Mouse (Mus musculus): ENCODE results near the gene Cdc6. TPM values are rescaled to one million over a fixed set of nuclear protein-coding genes. Genes with fewer than 3 reads are reported as not detected.

Gene Cdc6
- polyA plus RNA-seq, 1 experiment from 2014 or later: 54.7 TPM

DNA sequence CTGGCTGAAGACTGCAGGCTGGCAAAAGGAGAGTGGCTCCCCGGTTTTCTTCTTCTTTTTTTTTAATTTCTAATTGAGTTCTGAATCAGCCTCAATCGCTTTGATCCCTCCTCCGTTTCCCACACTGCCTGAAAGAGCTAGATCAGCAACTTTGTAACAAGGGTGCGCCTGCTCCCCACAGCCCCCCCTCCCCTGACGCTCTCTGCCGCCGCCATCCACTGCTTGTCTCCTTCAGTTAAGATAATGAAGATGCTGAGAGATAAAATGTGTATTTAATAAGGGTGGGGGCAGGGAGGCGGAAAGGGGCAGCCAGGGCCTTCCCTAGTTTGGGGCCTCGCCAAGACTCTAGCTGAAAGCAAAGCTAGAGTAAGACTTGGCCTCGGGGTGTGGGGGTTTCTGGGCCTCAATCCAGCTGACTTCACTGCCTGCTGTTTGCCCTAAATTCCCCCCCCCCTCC is 17.7 kb downstream of the Cdc6 start:
- Histone ChIP-seq H3K9me3 (ENCODE audit: control insufficient read depth, low read length) (no peaks in the 10 kb centered on the region), H3K4me1 (replicated peaks; ENCODE audit: control insufficient read depth, insufficient read depth, low read length) (peaks cover 39% of the 10 kb centered on the region), H3K4me3 (ENCODE audit: low read depth, low read length) (no peak overlapping the region), H3K9ac (ENCODE audit: low read length) (peak overlapping the region; percentile 39), H3K36me3 (ENCODE audit: control insufficient read depth, insufficient read depth, low read length) (no peaks in the 10 kb centered on the region), H3K27me3 (ENCODE audit: control insufficient read depth, insufficient read depth, low read length) (no peaks in the 10 kb centered on the region), H3K4me2 (ENCODE audit: low read depth, low read length, severe bottlenecking) (peak overlapping the region; percentile 18; the same call in 1 of the 2 replicates), H3K27ac (ENCODE audit: low read depth, low read length) (peak overlapping the region; percentile 57)
- DNase-seq (ENCODE audit: low spot score): no peak
- 6% methylated on average over 10 of the region's 10 CpGs for WGBS
- ATAC-seq (replicated peaks; ENCODE audit: low FRiP score): 0 out of 2 replicates have a peak, but pooled peaks have one; percentile 7

DNA sequence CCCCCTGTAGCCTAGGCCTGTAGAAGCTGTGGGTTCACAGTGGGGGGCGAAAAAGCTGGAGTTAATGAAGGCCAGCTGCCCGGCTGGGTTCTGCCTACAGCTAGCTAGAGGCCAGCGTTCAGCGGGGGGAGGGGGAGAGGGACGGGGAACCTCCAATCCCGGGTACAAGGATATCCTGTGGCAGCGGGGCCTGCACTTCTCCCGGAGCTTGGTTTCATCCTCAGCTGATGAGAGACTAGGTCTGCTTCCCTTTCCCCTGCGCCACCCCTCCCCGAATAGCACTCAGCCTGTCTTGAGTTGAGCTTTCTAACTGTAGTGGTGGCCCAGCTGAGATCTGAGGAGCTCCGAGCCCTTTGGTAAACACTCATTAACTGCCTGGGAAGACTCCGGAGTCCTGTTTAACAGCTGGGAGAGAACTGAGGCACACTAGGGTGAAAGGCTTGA is 18.3 kb downstream of the Cdc6 start:
- ATAC-seq (replicated peaks; ENCODE audit: low FRiP score): peak; percentile 29
- no peaks in the 10 kb centered on the region for H3K27me3 ChIP-seq (ENCODE audit: control insufficient read depth, insufficient read depth, low read length)
- H3K27ac ChIP-seq (ENCODE audit: low read depth, low read length): peak overlapping the region; percentile 57
- 1% methylated on average over 12 of the region's 12 CpGs for WGBS
- no peak overlapping the region for H3K4me3 ChIP-seq (ENCODE audit: low read depth, low read length)
- peak overlapping the region; percentile 18; the same call in 1 of the 2 replicates for H3K4me2 ChIP-seq (ENCODE audit: low read depth, low read length, severe bottlenecking)
- peaks cover 41% of the 10 kb centered on the region for H3K4me1 ChIP-seq (replicated peaks; ENCODE audit: control insufficient read depth, insufficient read depth, low read length)
- peak; percentile 88 for DNase-seq (ENCODE audit: low spot score)
- no peaks in the 10 kb centered on the region for H3K36me3 ChIP-seq (ENCODE audit: control insufficient read depth, insufficient read depth, low read length)
- no peaks in the 10 kb centered on the region for H3K9me3 ChIP-seq (ENCODE audit: control insufficient read depth, low read length)
- H3K9ac ChIP-seq (ENCODE audit: low read length): peak overlapping the region; percentile 39

DNA sequence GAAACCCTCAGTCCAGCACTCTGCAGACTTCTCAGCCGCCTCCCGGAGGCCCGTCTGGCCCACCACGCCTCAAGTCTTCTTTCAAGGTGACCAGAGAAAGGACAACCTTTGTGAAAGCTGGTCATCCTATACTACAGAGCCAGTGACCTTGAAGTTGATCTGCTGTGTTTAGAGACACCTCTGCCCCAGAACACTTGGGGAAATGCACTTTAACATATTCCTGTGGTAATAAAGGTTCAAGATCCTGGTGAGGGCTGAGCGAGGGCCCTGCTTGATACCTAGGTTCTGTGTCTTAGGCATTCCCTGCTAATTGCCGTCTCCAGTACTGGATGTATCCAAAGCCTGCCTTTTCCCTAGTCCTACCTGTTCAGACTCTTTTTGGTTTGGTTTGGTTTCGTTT is 19.0 kb downstream of the Cdc6 start:
- ATAC-seq (replicated peaks; ENCODE audit: low FRiP score) (no peak), DNase-seq (ENCODE audit: low spot score) (no peak)
- Histone ChIP-seq H3K9ac (ENCODE audit: low read length) (no peak overlapping the region), H3K36me3 (ENCODE audit: control insufficient read depth, insufficient read depth, low read length) (no peaks in the 10 kb centered on the region), H3K9me3 (ENCODE audit: control insufficient read depth, low read length) (no peaks in the 10 kb centered on the region), H3K27ac (ENCODE audit: low read depth, low read length) (peak overlapping the region; percentile 57; the same call in 1 of the 2 replicates), H3K27me3 (ENCODE audit: control insufficient read depth, insufficient read depth, low read length) (no peaks in the 10 kb centered on the region), H3K4me3 (ENCODE audit: low read depth, low read length) (no peak overlapping the region), H3K4me2 (ENCODE audit: low read depth, low read length, severe bottlenecking) (no peak overlapping the region), H3K4me1 (replicated peaks; ENCODE audit: control insufficient read depth, insufficient read depth, low read length) (peaks cover 46% of the 10 kb centered on the region)
- WGBS: 63% methylated on average over 7 of the region's 7 CpGs

DNA sequence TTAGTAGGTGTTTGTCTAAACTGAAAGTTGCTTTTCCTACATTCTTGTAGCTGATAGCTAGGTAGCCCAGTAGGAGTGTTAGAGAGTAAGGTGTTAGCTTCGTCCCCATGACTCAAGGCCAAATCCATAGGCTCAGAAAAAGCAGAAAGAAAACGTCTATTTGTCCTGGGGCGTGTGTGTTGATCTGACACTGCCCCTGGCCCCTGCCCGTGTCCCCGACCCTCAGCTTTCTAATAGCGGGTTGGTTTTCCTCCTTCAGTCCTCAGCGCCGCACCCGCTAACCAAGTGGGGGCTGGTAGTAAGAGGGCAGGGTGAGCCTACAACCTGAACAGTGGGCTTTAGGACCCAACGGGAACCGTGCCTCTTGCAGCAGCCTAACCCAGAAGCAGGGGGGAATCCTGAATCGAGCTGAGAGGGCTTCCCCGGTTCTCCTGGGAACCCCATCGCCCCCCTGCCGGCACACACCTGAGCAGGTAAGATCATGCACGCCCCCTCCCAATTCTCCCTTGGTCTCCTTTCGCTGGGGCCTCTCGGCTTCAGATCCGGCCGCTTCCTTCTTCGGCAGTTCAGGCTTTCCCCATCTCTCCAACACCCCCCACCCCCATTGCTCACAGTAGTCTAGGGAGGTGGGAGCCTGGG is 20.0 kb downstream of the Cdc6 start, which contains the start of gene Rara:
Gene Rara, plus strand, starts transcription at position 381 of the 639 bp plus-strand sequence.
- no peaks in the 10 kb centered on the region for H3K27me3 ChIP-seq (ENCODE audit: control insufficient read depth, insufficient read depth, low read length)
- H3K36me3 ChIP-seq (ENCODE audit: control insufficient read depth, insufficient read depth, low read length): no peaks in the 10 kb centered on the region
- peak within 1 kb of the TSS; percentile 60 for H3K9ac ChIP-seq (ENCODE audit: low read length)
- no peak for DNase-seq (ENCODE audit: low spot score)
- no peak for ATAC-seq (replicated peaks; ENCODE audit: low FRiP score)
- no peak within 1 kb of the TSS for H3K27ac ChIP-seq (ENCODE audit: low read depth, low read length)
- peaks cover 54% of the 10 kb centered on the region for H3K4me1 ChIP-seq (replicated peaks; ENCODE audit: control insufficient read depth, insufficient read depth, low read length)
- WGBS: 8% methylated on average over 20 of the region's 21 CpGs
- peak within 1 kb of the TSS; percentile 42 for H3K4me3 ChIP-seq (ENCODE audit: low read depth, low read length)
- no peaks in the 10 kb centered on the region for H3K9me3 ChIP-seq (ENCODE audit: control insufficient read depth, low read length)
- peak within 1 kb of the TSS; percentile 58 for H3K4me2 ChIP-seq (ENCODE audit: low read depth, low read length, severe bottlenecking)

DNA sequence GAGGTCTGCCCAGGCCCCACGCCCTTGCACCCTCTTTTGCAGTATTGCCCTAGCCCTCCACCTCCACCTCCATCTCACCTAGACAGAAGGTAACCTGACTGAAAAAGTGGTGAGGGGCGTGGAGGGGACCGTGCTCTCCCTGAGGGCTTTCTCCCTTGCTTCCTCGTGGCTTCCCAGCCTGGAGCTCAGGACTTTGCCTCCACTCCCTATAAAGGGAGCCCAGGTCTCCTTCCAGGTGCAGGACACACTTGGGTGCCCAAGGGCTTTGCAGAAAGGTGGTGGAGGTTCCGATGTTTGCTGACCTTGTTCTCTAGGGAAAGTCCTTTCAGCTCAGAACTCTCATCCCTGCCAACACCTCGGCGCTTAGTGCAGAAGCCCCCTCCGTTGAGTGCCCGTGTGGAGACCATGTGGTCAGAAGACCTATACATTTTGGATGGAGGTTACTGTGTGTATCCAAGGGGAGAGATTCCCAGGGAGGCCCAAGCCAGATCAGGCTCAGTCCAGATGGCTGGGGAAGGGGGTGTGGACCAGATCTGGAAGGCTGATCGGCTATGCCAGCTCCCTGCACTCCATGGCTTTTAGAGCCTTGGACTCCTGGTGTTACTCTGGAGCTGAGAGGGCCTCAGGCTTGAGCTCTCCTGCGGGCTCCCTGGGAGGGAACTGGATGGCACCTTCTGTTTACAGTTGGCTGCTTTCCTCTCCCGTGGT is 20.7 kb downstream of the Cdc6 start:
- Histone ChIP-seq H3K4me2 (ENCODE audit: low read depth, low read length, severe bottlenecking) (peak overlapping the region; percentile 58), H3K4me1 (replicated peaks; ENCODE audit: control insufficient read depth, insufficient read depth, low read length) (peaks cover 56% of the 10 kb centered on the region), H3K27ac (ENCODE audit: low read depth, low read length) (no peak overlapping the region), H3K36me3 (ENCODE audit: control insufficient read depth, insufficient read depth, low read length) (no peaks in the 10 kb centered on the region), H3K9me3 (ENCODE audit: control insufficient read depth, low read length) (no peaks in the 10 kb centered on the region), H3K9ac (ENCODE audit: low read length) (peak overlapping the region; percentile 60), H3K27me3 (ENCODE audit: control insufficient read depth, insufficient read depth, low read length) (no peaks in the 10 kb centered on the region), H3K4me3 (ENCODE audit: low read depth, low read length) (peak overlapping the region; percentile 42)
- ATAC-seq (replicated peaks; ENCODE audit: low FRiP score): no peak
- 17% methylated on average over 12 of the region's 12 CpGs for WGBS
- DNase-seq (ENCODE audit: low spot score): no peak

DNA sequence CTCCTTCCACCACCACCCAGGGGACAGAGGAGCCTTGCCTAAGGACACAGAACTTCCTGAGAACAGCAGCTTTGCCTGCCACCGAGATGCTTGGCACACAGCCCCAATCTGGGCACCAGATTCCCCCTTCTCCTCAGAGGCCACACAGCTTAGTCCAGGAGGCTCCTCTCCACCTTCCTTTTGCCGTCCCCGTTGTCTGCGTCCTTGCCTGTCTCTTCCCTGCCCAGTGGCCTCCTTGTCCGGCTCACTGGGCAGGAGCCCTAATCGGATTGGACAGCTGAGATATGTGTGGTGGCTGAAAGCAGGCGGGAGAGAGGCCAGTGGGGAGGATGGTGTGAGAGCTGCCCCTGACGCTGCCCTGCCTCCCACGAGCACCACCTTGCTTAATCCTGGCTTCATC is 21.9 kb downstream of the Cdc6 start:
- no peak for ATAC-seq (replicated peaks; ENCODE audit: low FRiP score)
- WGBS: 9% methylated on average over 9 of the region's 9 CpGs

DNA sequence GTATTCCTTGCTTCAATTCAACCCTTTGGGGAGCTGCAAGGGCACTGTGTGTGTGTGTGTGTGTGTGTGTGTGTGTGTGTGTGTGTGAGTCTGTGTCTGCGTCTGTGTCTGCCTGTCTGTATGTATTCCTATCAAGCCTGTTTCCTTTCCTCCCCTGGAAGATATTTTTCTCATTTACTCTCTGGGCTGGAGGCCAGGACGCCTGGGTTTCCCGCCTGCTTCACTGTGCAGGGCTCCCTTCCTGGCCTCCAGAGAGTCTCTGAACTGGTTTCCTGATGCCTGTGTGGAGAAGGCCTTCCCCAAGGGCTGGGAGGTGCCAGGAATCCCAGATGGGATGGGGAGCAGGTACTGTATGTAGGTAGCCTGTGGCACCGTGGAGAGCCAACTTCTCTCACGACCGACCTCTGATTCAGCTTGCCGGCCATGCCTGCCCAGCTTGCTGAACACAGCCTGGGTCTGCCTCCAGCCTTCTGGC is 22.6 kb downstream of the Cdc6 start:
- Histone ChIP-seq H3K36me3 (ENCODE audit: control insufficient read depth, insufficient read depth, low read length) (no peaks in the 10 kb centered on the region), H3K9me3 (ENCODE audit: control insufficient read depth, low read length) (no peaks in the 10 kb centered on the region), H3K27me3 (ENCODE audit: control insufficient read depth, insufficient read depth, low read length) (no peaks in the 10 kb centered on the region; the same call in 1 of the 2 replicates), H3K4me2 (ENCODE audit: low read depth, low read length, severe bottlenecking) (no peak overlapping the region), H3K4me3 (ENCODE audit: low read depth, low read length) (no peak overlapping the region), H3K4me1 (replicated peaks; ENCODE audit: control insufficient read depth, insufficient read depth, low read length) (peaks cover 51% of the 10 kb centered on the region), H3K9ac (ENCODE audit: low read length) (0 out of 2 replicates have a peak overlapping the region, but pooled peaks have one; percentile 16), H3K27ac (ENCODE audit: low read depth, low read length) (no peak overlapping the region)
- no peak for ATAC-seq (replicated peaks; ENCODE audit: low FRiP score)
- WGBS: 52% methylated on average over 7 of the region's 7 CpGs
- no peak for DNase-seq (ENCODE audit: low spot score)

More for the DNA sequence above, 21.9 kb downstream of the Cdc6 start:
- Histone ChIP-seq H3K36me3 (ENCODE audit: control insufficient read depth, insufficient read depth, low read length) (no peaks in the 10 kb centered on the region), H3K4me1 (replicated peaks; ENCODE audit: control insufficient read depth, insufficient read depth, low read length) (peaks cover 57% of the 10 kb centered on the region), H3K4me2 (ENCODE audit: low read depth, low read length, severe bottlenecking) (peak overlapping the region; percentile 15; the same call in 1 of the 2 replicates), H3K27me3 (ENCODE audit: control insufficient read depth, insufficient read depth, low read length) (no peaks in the 10 kb centered on the region), H3K9ac (ENCODE audit: low read length) (peak overlapping the region; percentile 16; the same call in 1 of the 2 replicates), H3K4me3 (ENCODE audit: low read depth, low read length) (no peak overlapping the region), H3K9me3 (ENCODE audit: control insufficient read depth, low read length) (no peaks in the 10 kb centered on the region), H3K27ac (ENCODE audit: low read depth, low read length) (no peak overlapping the region)
- DNase-seq (ENCODE audit: low spot score): no peak

DNA sequence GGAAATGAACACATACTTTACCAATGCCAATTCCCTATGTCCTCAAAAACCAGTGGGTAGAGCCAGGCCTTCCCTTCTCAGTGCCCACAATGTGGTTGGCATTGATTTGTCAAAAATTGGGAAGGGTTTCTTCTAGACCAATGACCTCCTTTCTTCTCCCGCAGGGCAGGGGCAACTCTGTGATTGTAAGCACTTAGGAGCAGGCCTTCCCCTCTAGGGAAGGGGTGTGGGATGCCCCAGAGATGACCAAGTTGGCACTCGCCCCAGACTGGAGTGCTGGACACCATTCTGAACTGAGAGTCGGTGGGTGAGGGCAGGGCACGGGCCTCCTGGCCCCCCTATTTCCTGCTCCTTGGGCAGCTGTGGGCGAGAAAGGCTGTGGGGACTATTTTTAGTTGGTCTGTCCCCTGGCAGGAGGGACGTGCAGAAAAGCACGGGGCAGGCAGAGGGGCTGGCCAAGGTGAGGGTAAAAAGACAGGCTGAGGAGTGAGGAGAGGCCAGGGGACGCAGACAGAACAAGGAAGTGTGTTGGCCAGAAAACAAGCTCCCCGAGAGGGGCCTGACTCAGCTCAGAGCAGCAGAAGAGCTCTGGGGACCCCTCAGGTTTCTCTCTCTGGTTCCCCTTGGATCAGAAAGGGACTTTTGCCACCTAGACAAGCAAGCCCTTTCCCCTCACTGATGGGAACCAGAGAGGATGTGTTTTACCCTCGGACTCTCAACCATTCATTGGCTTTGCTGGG is 23.3 kb downstream of the Cdc6 start:
- Histone ChIP-seq H3K27ac (ENCODE audit: low read depth, low read length) (no peak overlapping the region), H3K4me2 (ENCODE audit: low read depth, low read length, severe bottlenecking) (no peak overlapping the region), H3K9ac (ENCODE audit: low read length) (no peak overlapping the region), H3K4me3 (ENCODE audit: low read depth, low read length) (no peak overlapping the region), H3K9me3 (ENCODE audit: control insufficient read depth, low read length) (no peaks in the 10 kb centered on the region), H3K4me1 (replicated peaks; ENCODE audit: control insufficient read depth, insufficient read depth, low read length) (peaks cover 44% of the 10 kb centered on the region), H3K27me3 (ENCODE audit: control insufficient read depth, insufficient read depth, low read length) (no peaks in the 10 kb centered on the region; the same call in 1 of the 2 replicates), H3K36me3 (ENCODE audit: control insufficient read depth, insufficient read depth, low read length) (no peaks in the 10 kb centered on the region)
- ATAC-seq (replicated peaks; ENCODE audit: low FRiP score): no peak
- DNase-seq (ENCODE audit: low spot score): no peak
- 46% methylated on average over 10 of the region's 10 CpGs for WGBS
